Mouse (Mus musculus) midbrain, embryonic 16.5 days (tissue): ENCODE data around the gene Gm10197. TPM values are rescaled to one million over a fixed set of nuclear protein-coding genes. Genes with fewer than 3 reads are reported as not detected.

ENCODE experiments used
- ATAC-seq: fragments of 200-750 bp; cut with Nextera tagmentation; 2 replicates; pipeline ENCODE4 v1.8.0; 2017; ENCODE audit warnings: moderate TSS enrichment
- H3K27ac ChIP-seq: fragments of 300-500 bp; sonication (generic); 2 replicates; pipeline ENCODE4 v1.5.1; 2014; ENCODE audit warnings: mild to moderate bottlenecking, low read length, mixed read lengths
- H3K27me3 ChIP-seq: fragments of 300-500 bp; sonication (generic); 2 replicates; pipeline ENCODE4 v1.6.1; 2014; ENCODE audit warnings: low read depth, low read length, mixed read lengths; ENCODE audit not compliant: control insufficient read depth, insufficient read depth
- H3K36me3 ChIP-seq: fragments of 300-500 bp; sonication (generic); 2 replicates; pipeline ENCODE4 v1.6.1; 2014; ENCODE audit warnings: mild to moderate bottlenecking, low read length, moderate library complexity, mixed read lengths; ENCODE audit not compliant: control insufficient read depth, insufficient read depth
- H3K4me1 ChIP-seq: fragments of 300-500 bp; sonication (generic); 2 replicates; pipeline ENCODE4 v1.6.1; 2014; ENCODE audit warnings: mild to moderate bottlenecking, low read length, mixed read lengths; ENCODE audit not compliant: control insufficient read depth, insufficient read depth
- H3K4me2 ChIP-seq: fragments of 300-500 bp; sonication (generic); 2 replicates; pipeline ENCODE4 v1.6.1; 2014; ENCODE audit warnings: mild to moderate bottlenecking, low read length, mixed read lengths
- H3K4me3 ChIP-seq: fragments of 300-500 bp; sonication (generic); 2 replicates; pipeline ENCODE4 v1.5.1; 2014; ENCODE audit warnings: low read depth, mild to moderate bottlenecking, low read length, moderate library complexity, mixed read lengths
- H3K9ac ChIP-seq: fragments of 300-500 bp; sonication (generic); 2 replicates; pipeline ENCODE4 v1.6.1; 2014; ENCODE audit warnings: low read depth, low read length, mixed read lengths
- H3K9me3 ChIP-seq: fragments of 300-500 bp; sonication (generic); replicated peaks from 2 replicates; pipeline ENCODE4 v1.6.1; 2014; ENCODE audit warnings: mild to moderate bottlenecking, low read length, mixed read lengths; ENCODE audit not compliant: control insufficient read depth, poor library complexity, severe bottlenecking
- WGBS: fragments of 180-500 bp; shearing (Covaris S2); extraction: QIAGEN DNeasy Blood & Tissue Kit; methylation state at CpG from one replicate; pipeline ENCODE4 v1.1.7; 2014; 5-methylcytosine and 5-hydroxymethylcytosine counted together
- polyA plus RNA-seq: library from polyadenylated mRNA; unstranded; fragments of >200 nt; fragmentation: Nextera tagmentation; extraction: Ambion mirVana; gene quantifications from 2 replicates; pipeline ENCODE4 v1.2.1, GENCODE M21; 2015

Gene Gm10197
- polyA plus RNA-seq, 1 experiment from 2014 or later = not detected

DNA sequence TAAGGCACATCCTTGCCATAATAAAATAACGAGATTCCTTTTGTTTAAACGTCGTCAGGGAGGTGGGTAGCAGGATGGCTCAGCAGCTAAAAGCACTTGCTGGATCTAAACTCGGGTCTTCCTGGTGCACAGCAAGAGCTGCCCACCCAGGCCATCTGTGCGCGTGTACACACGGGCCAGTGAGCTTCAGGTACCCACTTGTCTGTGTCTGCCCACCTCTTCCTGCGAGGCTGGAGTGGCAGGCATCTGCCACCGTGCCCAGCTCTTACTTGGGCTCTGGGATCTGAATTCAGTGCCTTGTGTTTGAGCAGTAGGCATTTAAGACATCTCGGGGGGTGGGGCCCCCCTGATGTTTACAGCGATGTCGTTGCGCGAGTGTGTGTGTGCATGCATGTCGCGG, 16.5 kb downstream of the Gm10197 start:
- ATAC-seq = no peak
- no peaks in the 10 kb centered on the region for H3K9me3 ChIP-seq
- no peak overlapping the region for H3K4me3 ChIP-seq
- H3K36me3 ChIP-seq = no peaks in the 10 kb centered on the region
- no peaks in the 10 kb centered on the region for H3K27me3 ChIP-seq
- H3K9ac ChIP-seq = no peak overlapping the region
- H3K27ac ChIP-seq = no peak overlapping the region
- 82% methylated on average over 16 of the region's 16 CpGs for WGBS
- H3K4me2 ChIP-seq = no peak overlapping the region
- peaks cover 3% of the 10 kb centered on the region; the same call in 1 of the 2 replicates for H3K4me1 ChIP-seq

DNA sequence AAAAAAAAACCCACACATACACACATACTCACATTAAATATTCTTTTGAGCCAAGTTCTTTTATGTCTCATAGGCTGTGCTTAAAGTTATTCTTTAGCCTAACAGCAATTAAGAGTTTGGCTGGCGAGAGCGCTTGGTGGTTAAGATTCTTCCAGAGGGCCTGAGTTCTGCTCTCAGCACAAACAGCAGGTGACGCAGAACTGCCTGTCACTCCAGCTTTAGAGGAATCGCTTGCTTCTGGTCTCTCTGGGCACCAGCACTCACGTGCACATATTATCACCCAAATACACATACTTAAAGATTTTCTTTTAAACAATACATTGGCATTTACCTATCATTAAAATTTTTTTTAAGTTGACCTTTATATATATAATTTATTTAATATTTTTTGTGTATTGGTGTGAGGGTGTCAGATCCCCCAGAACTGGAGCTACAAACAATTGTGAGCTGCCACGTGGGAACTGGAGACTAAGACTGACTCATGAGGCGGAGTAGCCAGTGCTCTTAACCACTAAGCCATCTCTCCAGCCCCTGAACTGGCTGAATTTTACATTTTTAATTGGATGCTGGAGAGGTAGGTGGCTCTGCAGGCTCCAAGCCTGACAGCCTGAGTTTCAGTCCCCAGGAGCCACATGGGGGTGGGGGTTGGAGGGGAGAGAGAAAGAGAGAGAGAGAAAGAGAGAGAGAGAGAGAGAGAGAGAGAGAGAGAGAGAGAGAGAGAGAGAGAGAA, 17.1 kb downstream of the Gm10197 start:
- ATAC-seq = no peak
- no peak overlapping the region for H3K4me3 ChIP-seq
- 54% methylated on average over 7 of the region's 7 CpGs for WGBS
- no peaks in the 10 kb centered on the region for H3K27me3 ChIP-seq
- no peak overlapping the region for H3K4me2 ChIP-seq
- H3K36me3 ChIP-seq = no peaks in the 10 kb centered on the region
- no peak overlapping the region for H3K9ac ChIP-seq
- peaks cover 3% of the 10 kb centered on the region; the same call in 1 of the 2 replicates for H3K4me1 ChIP-seq
- no peak overlapping the region for H3K27ac ChIP-seq
- no peaks in the 10 kb centered on the region for H3K9me3 ChIP-seq

- Histone ChIP-seq H3K27ac (no peak overlapping the region), H3K9me3 (no peaks in the 10 kb centered on the region), H3K4me1 (no peaks in the 10 kb centered on the region; the same call in 1 of the 2 replicates), H3K36me3 (no peaks in the 10 kb centered on the region), H3K4me3 (no peak overlapping the region), H3K27me3 (no peaks in the 10 kb centered on the region), H3K4me2 (no peak overlapping the region), H3K9ac (no peak overlapping the region)
- WGBS = 89% methylated on average over 7 of the region's 7 CpGs
- no peak for ATAC-seq
These were observed 17.7 kb downstream of the Gm10197 start for GRCm38 (mm10) chr19:53353864-53354263.

- Histone ChIP-seq H3K4me1 (0 out of 2 replicates have a peak, but pooled peaks cover 2% of the 10 kb centered on the region), H3K36me3 (peaks cover 3% of the 10 kb centered on the region; the same call in 1 of the 2 replicates), H3K9ac (no peak overlapping the region), H3K4me2 (no peak overlapping the region), H3K4me3 (no peak overlapping the region), H3K27me3 (no peaks in the 10 kb centered on the region), H3K9me3 (no peaks in the 10 kb centered on the region), H3K27ac (no peak overlapping the region)
- no peak for ATAC-seq
- WGBS = 84% methylated on average over 14 of the region's 14 CpGs
These were observed 25.8 kb downstream of the Gm10197 start for GRCm38 (mm10) chr19:53345766-53346165.

GRCm38 (mm10) chr19:53344062-53344461, 27.5 kb downstream of the Gm10197 start:
- peaks cover 3% of the 10 kb centered on the region; the same call in 1 of the 2 replicates for H3K36me3 ChIP-seq
- H3K27ac ChIP-seq = no peak overlapping the region
- H3K27me3 ChIP-seq = no peaks in the 10 kb centered on the region
- 81% methylated on average over 16 of the region's 16 CpGs for WGBS
- H3K4me1 ChIP-seq = peaks cover 6% of the 10 kb centered on the region; the same call in 1 of the 2 replicates
- no peaks in the 10 kb centered on the region for H3K9me3 ChIP-seq
- no peak for ATAC-seq
- H3K9ac ChIP-seq = no peak overlapping the region
- H3K4me3 ChIP-seq = no peak overlapping the region
- no peak overlapping the region for H3K4me2 ChIP-seq

GRCm38 (mm10) chr19:53343174-53343881, 28.2 kb downstream of the Gm10197 start:
- no peak overlapping the region for H3K4me3 ChIP-seq
- no peak overlapping the region for H3K27ac ChIP-seq
- H3K27me3 ChIP-seq = no peaks in the 10 kb centered on the region
- WGBS = 89% methylated on average over 13 of the region's 13 CpGs
- H3K36me3 ChIP-seq = peaks cover 5% of the 10 kb centered on the region
- H3K9ac ChIP-seq = no peak overlapping the region
- ATAC-seq = no peak
- H3K9me3 ChIP-seq = no peaks in the 10 kb centered on the region
- peaks cover 6% of the 10 kb centered on the region; the same call in 1 of the 2 replicates for H3K4me1 ChIP-seq
- no peak overlapping the region for H3K4me2 ChIP-seq

DNA sequence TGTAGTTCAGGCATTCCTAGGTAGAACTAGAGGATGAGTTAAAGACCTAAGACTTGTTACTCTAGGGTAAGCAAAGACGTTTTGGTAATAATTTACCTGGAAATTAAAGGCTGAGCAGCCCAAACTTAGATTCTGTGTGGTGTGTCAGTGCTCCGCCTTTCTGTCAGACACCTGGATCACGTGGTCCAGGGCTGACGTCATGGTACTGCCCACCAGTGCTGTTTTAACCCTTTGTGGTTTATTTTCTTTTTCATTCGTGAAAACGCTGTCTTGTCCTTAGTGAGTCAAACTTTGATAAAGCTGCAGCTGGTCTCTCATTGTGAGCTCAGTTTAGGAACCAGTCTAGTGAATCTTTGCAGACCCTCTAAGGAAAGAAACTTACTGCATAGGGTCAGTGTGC, 31.1 kb downstream of the Gm10197 start:
- H3K4me3 ChIP-seq = peak overlapping the region; percentile 18; the same call in 1 of the 2 replicates

DNA sequence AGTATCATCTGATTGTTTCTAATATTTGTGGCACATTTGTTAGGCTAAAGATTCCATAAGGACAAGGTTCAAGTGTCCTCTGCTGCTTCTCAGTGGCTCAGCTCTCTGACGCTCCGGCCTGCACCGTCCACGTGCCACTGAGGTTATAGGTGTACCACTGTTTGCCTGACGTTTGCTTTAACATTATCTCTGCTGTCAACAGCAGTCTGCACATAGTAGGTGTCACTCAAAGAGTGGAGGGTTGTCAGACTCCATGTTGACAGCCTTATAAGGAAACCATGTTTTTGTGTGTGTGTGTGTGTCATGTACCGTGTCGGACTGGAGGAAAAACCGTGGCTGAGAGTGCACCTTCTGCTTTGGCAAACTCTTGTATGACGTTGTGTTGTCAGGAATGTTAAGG, 36.3 kb downstream of the Gm10197 start:
- Histone ChIP-seq H3K4me3 (no peak overlapping the region), H3K4me1 (peaks cover 7% of the 10 kb centered on the region; the same call in 1 of the 2 replicates), H3K36me3 (peaks cover 14% of the 10 kb centered on the region), H3K27me3 (no peaks in the 10 kb centered on the region), H3K4me2 (no peak overlapping the region), H3K9me3 (no peaks in the 10 kb centered on the region), H3K9ac (no peak overlapping the region), H3K27ac (no peak overlapping the region)
- ATAC-seq = no peak
- WGBS = 95% methylated on average over 9 of the region's 9 CpGs

More for the DNA sequence above, 31.1 kb downstream of the Gm10197 start:
- Histone ChIP-seq H3K27ac (no peak overlapping the region), H3K27me3 (no peaks in the 10 kb centered on the region), H3K9ac (no peak overlapping the region), H3K4me1 (peaks cover 6% of the 10 kb centered on the region; the same call in 1 of the 2 replicates), H3K9me3 (no peaks in the 10 kb centered on the region), H3K36me3 (peaks cover 11% of the 10 kb centered on the region), H3K4me2 (peak overlapping the region; percentile 13)
- WGBS = 31% methylated on average over 6 of the region's 6 CpGs
- ATAC-seq = no peak

- no peak for ATAC-seq
- WGBS = 91% methylated on average over 6 of the region's 6 CpGs
- H3K4me1 ChIP-seq = peaks cover 8% of the 10 kb centered on the region; the same call in 1 of the 2 replicates
- H3K4me2 ChIP-seq = no peak overlapping the region
- H3K27me3 ChIP-seq = no peaks in the 10 kb centered on the region
- H3K9ac ChIP-seq = no peak overlapping the region
- no peaks in the 10 kb centered on the region for H3K9me3 ChIP-seq
- no peak overlapping the region for H3K4me3 ChIP-seq
- H3K36me3 ChIP-seq = peaks cover 12% of the 10 kb centered on the region
- H3K27ac ChIP-seq = no peak overlapping the region
These were observed 37.8 kb downstream of the Gm10197 start for GRCm38 (mm10) chr19:53333730-53334129.
